Mouse (Mus musculus) fat pad, adult 2 months (tissue): ENCODE results near the gene Galnt12.

Source experiments
- DNase-seq: peaks from one replicate; pipeline ENCODE4 v3.0.0-alpha.2; 2011; ENCODE audit warnings: low read depth, low spot score; ENCODE audit errors: extremely low read depth

Gene Galnt12

DNA sequence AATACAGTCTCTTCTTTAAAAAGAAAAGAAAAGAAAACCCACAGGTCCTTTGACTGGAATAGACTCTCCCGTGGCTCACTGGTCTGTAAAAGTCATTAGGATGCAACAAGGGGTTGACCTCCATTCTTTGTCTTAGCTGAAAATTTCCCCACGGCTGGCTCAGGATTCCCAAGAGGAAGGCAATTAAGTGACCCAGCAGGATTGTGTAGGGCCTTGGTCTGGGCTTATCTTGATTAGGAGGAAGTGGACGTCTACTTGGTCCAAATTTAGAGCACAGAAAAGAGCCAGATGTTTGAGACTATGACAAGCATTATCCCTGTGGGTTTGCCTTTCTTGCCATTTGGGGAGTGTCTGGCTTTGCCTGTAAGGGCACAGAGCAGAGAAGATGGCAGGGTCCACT lies 58.3 kb downstream of the Galnt12 start:
- DNase-seq, result no peak

DNA sequence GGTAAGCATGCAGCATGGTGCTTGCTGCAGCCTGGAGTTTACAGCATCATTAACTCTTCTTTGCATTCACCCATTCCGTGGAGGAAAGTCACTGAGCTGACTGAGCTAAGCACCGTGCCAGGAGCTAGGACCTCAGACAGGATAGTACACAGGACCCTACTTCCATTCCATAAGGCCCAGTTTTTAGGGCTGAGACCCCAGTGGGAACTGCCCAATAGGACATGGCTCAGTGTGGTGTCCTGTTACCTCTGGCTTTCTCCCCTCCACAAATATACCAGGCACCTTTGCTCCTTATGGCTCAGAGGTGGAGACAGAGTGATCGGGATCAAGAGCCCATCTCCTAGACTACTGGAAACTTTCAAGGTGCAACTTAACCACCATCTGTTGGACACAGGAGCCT lies 59.1 kb downstream of the Galnt12 start:
- no peak for DNase-seq

DNA sequence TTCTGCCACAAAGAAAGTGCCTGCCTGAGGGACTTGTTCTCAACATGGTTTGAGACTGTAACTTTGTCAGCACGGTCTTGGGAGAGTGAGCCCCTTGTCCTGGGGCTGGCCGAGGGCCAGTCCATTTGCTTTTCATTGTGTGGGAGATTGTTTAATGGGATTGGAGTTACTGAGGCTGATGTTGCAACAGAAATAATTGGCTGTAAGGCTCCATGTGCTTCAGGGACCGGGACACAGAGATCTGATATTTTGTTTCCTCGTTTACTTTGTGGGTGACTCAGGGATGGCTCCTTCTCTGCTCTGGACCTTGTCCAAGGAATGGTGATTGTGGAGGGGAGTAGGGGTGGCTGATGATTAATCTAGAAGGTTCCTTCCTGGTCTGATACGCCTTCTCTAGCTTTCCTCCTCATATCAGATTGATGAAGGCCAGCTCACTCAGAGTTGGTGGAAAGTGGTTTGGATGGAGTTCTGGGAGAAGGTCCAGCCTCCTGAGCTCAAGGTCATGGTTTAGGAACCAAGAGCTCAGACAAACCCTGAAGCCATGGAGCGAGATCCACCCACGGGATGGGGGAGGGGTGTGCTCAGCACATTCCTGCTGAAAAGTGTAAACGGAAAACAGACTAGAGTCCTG lies 60.0 kb downstream of the Galnt12 start:
- DNase-seq, result peak; percentile 10

DNA sequence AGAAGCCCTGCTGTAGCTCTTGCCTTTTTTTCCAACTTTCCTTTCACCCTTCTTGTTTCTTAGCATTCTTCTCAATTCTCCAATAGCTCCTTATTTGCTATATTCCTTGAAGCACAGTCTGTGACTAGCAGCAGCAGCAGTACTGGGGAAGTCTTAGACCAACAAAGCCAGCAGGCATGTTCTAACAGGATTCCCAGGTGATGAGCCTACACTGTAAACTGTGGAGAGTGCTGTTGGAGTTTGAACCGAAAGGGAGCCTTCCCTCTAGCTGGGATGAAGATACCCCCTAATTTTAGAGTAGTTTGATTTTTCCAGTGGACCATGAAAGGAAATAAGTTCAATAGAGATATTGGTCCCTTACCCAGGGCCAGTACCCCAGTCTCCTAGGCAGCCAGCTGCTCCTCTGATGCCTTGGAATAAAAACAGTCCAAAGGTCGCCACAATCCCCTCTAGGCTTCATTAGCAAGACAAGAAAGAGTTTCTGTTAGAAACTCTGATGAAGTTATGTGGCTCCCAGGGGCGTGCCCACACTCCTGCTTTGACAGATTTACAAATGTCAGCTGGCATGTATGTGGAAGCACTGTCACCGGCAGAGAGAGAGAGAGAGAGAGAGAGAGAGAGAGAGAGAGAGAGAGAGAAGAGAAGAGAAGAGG lies 69.5 kb downstream of the Galnt12 start:
- DNase-seq, result no peak

DNA sequence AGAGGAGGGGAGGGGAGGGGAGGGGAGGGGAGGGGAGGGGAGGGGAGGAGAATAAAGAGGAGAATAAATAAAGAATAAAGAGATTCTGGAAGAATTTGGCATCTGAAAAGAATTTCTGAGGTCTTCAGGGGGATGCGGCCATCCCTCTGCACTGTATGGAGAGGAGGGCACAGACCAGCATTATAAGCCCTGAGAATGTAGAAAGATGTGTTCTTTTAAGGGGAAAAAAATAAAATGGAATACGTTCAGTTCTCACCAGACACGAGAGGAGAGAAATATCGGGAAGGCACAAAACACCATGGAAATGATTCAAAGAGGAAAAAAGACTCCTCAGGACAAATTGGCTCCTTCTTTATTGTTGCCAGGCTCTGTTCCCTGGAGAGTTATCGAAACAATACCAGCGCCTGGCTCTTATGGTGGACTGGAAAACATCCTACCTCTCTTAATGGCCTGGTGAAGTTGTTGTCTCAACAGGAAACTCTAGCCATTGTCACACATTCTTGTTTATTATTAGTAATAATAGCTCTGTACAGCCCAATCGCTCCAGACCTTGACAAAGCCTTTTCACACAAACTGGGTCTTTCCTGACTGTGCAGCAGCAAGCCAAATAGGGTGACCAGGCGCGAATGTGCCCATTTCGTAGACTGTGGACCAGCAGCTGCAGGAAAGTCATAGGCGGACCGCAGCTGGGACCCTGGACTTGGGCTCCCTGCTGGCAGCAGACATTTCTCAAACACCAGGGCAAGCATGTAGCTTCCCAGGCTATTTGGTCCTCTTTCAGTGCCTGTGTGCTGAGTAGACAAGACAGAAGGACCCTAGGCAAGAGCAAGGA lies 70.3 kb downstream of the Galnt12 start:
- no peak for DNase-seq

DNA sequence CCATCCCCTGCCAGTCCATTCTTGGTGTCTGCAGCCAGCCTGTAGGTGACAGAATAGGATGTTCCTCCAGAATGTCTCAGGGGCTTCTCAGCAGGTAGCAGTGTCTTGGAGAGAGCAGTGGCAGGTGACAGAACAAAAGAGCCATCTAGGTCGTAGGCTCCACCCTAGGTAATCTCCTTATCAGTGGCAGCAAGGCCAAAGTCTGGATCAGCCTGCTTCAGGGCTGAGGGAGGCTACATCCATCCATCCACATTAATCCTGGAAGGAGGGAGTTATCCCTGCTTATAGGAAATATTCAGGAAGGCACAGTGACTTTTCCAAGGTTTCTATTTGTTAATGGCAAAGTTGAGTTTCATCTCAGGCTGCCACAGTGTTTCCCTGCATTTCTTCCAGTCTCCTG lies 80.6 kb downstream of the Galnt12 start:
- no peak for DNase-seq
